Comparison of ENCODE assay signal across 11 mouse cellular contexts in the genomic region with DNA sequence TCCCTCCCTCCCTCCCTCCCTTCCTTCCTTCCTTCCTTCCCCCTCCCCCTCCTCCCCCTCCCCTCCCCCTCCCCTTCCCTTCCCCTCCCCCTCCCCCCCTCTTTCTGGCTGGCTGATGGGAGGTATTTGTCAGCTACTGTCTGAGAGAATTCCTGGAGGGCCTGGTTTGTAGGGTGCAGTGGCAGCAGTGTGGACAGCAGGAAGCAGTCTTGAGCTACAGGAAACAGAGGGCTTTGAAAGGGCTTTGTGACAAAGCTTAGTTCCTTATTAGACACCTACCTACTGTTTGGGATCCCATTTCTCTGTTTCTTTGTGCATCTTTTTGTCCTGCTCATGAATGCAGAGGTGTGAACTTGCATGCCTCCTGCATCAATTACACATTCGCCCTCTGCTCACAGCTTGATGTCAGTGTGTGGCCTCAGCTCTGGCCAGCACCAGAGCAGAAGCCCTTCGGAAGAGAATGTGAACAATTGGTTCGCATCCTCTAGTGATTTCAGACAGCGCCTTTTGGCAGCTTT. TPM values are rescaled to one million over a fixed set of nuclear protein-coding genes. Genes with fewer than 3 reads are reported as not detected.
DNase-seq lines count a peak whose midpoint lies in the region; ATAC-seq and TF ChIP-seq lines count a peak whose summit lies in the region.
"Had no signal": no experiment of that assay in that cellular context is flagged by ENCODE, and none has a peak within 500 bp of the region (broad histone marks: within the 10 kb centered on the region; RNA-seq: fewer than 3 reads in every experiment).

No protein-coding gene starts in this region.

- TF ChIP-seq CTCF in thymus, adult 2 months (IDR thresholded peaks at IDR 0.05; ENCODE audit: borderline replicate concordance, control insufficient read depth, extremely low read depth, insufficient read depth, low read length, poor library complexity), result no peak

- H3K4me1 ChIP-seq in hindbrain, embryonic 11.5 days (replicated peaks; ENCODE audit: control insufficient read depth, insufficient read depth, low read length), result no peaks in the 10 kb centered on the region
- H3K4me1 ChIP-seq in hindbrain, embryonic 13.5 days (replicated peaks), result peaks cover 3% of the 10 kb centered on the region; the same call in 1 of the 2 replicates
- no peaks in the 10 kb centered on the region for H3K4me1 ChIP-seq in thymus, adult 2 months (replicated peaks; ENCODE audit: control insufficient read depth, insufficient read depth, low read length)
- H3K4me1 ChIP-seq: intestine, embryonic 15.5 days had no signal

- WGBS in hindbrain, embryonic 11.5 days, result 36% methylated on average over 4 of the region's 4 CpGs
- 28% methylated on average over 4 of the region's 4 CpGs for WGBS in hindbrain, embryonic 13.5 days
- WGBS in thymus, adult 2 months, result 89% methylated on average over 4 of the region's 4 CpGs

- DNase-seq in hindbrain, embryonic 11.5 days (ENCODE audit: low spot score), result peak; percentile 40
- DNase-seq in 416B (ENCODE audit: low read depth), result peak; percentile 50
- peak; percentile 79 for DNase-seq in R1 (ENCODE audit: low read depth, low spot score)
- peak; percentile 24 for DNase-seq in lung, postnatal 14 days
- no peak for DNase-seq in gastrocnemius, postnatal 25 days
- DNase-seq in thymus, adult 2 months, result no peak
- DNase-seq: thymus, postnatal 4 days had no signal

- no peak overlapping the region for H3K4me3 ChIP-seq in hindbrain, embryonic 11.5 days (ENCODE audit: low read depth, low read length)
- no peak overlapping the region for H3K4me3 ChIP-seq in hindbrain, embryonic 13.5 days
- no peak overlapping the region for H3K4me3 ChIP-seq in thymus, adult 2 months (ENCODE audit: control insufficient read depth, insufficient read depth, low read length)
- H3K4me3 ChIP-seq: erythroblast, embryonic 14.5 days; intestine, embryonic 15.5 days had no signal

- H3K27me3 ChIP-seq in hindbrain, embryonic 11.5 days (ENCODE audit: control insufficient read depth, insufficient read depth, low read length), result no peaks in the 10 kb centered on the region
- H3K27me3 ChIP-seq in hindbrain, embryonic 13.5 days, result no peaks in the 10 kb centered on the region
- no peaks in the 10 kb centered on the region for H3K27me3 ChIP-seq in thymus, adult 2 months (ENCODE audit: control insufficient read depth, insufficient read depth, low read length)
- H3K27me3 ChIP-seq: intestine, embryonic 15.5 days had no signal

- H3K4me2 ChIP-seq in hindbrain, embryonic 11.5 days (replicated peaks; ENCODE audit: low read depth, low read length), result no peak overlapping the region
- H3K4me2 ChIP-seq in hindbrain, embryonic 13.5 days, result no peak overlapping the region
- H3K4me2 ChIP-seq: intestine, embryonic 15.5 days had no signal

- no peaks in the 10 kb centered on the region for H3K9me3 ChIP-seq in hindbrain, embryonic 11.5 days (ENCODE audit: control insufficient read depth, low read length)
- no peaks in the 10 kb centered on the region for H3K9me3 ChIP-seq in hindbrain, embryonic 13.5 days
- H3K9me3 ChIP-seq: intestine, embryonic 15.5 days had no signal

- ATAC-seq in hindbrain, embryonic 11.5 days (ENCODE audit: low FRiP score), result no peak
- no peak for ATAC-seq in hindbrain, embryonic 13.5 days (ENCODE audit: low FRiP score)
- no peak for ATAC-seq in inflammation-experienced regulatory T-cells, adult 6 months
- ATAC-seq: intestine, embryonic 15.5 days had no signal

- no peak overlapping the region for H3K27ac ChIP-seq in hindbrain, embryonic 11.5 days (ENCODE audit: low read depth, low read length)
- H3K27ac ChIP-seq in hindbrain, embryonic 13.5 days, result no peak overlapping the region
- H3K27ac ChIP-seq in thymus, adult 2 months (ENCODE audit: control insufficient read depth, insufficient read depth, low read length), result no peak overlapping the region
- H3K27ac ChIP-seq: intestine, embryonic 15.5 days had no signal

- H3K36me3 ChIP-seq in hindbrain, embryonic 11.5 days (ENCODE audit: control insufficient read depth, insufficient read depth, low read length), result no peaks in the 10 kb centered on the region
- no peaks in the 10 kb centered on the region for H3K36me3 ChIP-seq in hindbrain, embryonic 13.5 days
- no peaks in the 10 kb centered on the region for H3K36me3 ChIP-seq in thymus, adult 2 months (ENCODE audit: control insufficient read depth, insufficient read depth, low read length)
- H3K36me3 ChIP-seq: intestine, embryonic 15.5 days had no signal

- TF ChIP-seq POLR2A in thymus, adult 2 months (IDR thresholded peaks at IDR 0.05; ENCODE audit: control insufficient read depth, extremely low read depth, insufficient read depth, low read length, poor library complexity), result no peak

- no peak overlapping the region for H3K9ac ChIP-seq in hindbrain, embryonic 11.5 days (ENCODE audit: low read depth, low read length)
- H3K9ac ChIP-seq in hindbrain, embryonic 13.5 days, result no peak overlapping the region
- H3K9ac ChIP-seq: intestine, embryonic 15.5 days had no signal

RNA-seq across cellular contexts. Expression of gene Rhbdl2, which starts 31.5 kb away (rescaled TPM):
- polyA plus RNA-seq in hindbrain, embryonic 11.5 days (2014; fragmentation: Nextera tagmentation; extraction: Ambion mirVana), result 0.46 and 0.86 TPM in 2 replicates
- polyA plus RNA-seq in hindbrain, embryonic 13.5 days (2015; fragmentation: Nextera tagmentation; extraction: Ambion mirVana), result 0.60 and 1.2 TPM in 2 replicates
- total RNA-seq in gastrocnemius, postnatal 25 days (2021), result under 1 TPM in 1 of 2 experiments, not detected in 1; 0.24 TPM
- polyA plus RNA-seq in thymus, adult 2 months (2012; rRNA removed), result 3.3 and 4.3 TPM in 2 replicates
- polyA plus RNA-seq in inflammation-experienced regulatory T-cells, adult 6 months (2017; shearing (Covaris generic)), result under 1 TPM in 1 of 3 experiments, not detected in 2; 0.51 TPM
- polyA plus RNA-seq: erythroblast, embryonic 14.5 days had no signal

RNA-seq across cellular contexts. Expression of gene 4933427I04Rik, which starts 40.3 kb away (rescaled TPM):
- polyA plus RNA-seq in hindbrain, embryonic 11.5 days (2014; fragmentation: Nextera tagmentation; extraction: Ambion mirVana), result 0.12 TPM in 1 of 2 replicates, not detected in the other
- 0.12 and 0.19 TPM in 2 replicates for polyA plus RNA-seq in hindbrain, embryonic 13.5 days (2015; fragmentation: Nextera tagmentation; extraction: Ambion mirVana)
- total RNA-seq in gastrocnemius, postnatal 25 days (2021), result not detected
- 0.09 TPM in 1 of 2 replicates, not detected in the other for polyA plus RNA-seq in thymus, adult 2 months (2012; rRNA removed)
- not detected for polyA plus RNA-seq in inflammation-experienced regulatory T-cells, adult 6 months (2017; shearing (Covaris generic))
- polyA plus RNA-seq: erythroblast, embryonic 14.5 days; intestine, embryonic 15.5 days had no signal

Comparison
In these comparisons a context has a peak if more than half of its experiments do, and no peak if none do; other contexts are left out.
1. DNase-seq: peak in hindbrain, embryonic 11.5 days (single experiment), 416B (single experiment), R1 (single experiment) and lung, postnatal 14 days (single experiment); none in gastrocnemius, postnatal 25 days (single experiment) and thymus, adult 2 months (single experiment).